Mouse (Mus musculus): ENCODE measurements around the gene Rbfox1.

DNA sequence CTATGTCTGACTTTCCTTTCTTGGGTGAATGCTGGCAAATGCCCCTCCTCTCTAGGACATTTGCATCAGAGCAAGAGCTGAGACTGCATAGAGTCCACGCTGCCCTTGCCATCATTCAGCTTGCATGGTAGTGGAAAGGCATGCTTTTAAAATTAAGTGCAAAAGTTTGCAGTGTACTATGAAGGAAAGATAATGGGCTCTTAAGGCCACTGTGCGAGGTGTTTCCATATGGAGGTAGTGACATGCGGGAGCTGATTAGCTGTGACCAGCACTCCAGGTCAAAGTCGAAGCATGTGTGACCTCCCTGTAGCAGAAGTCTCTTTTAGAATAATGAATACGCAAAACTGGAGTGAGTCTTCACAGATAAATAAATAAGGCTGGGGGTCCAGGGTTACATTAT, 284.2 kb downstream of the Rbfox1 start:
- no peak for TF ChIP-seq CTCF (IDR thresholded peaks at IDR 0.05; ENCODE audit: low read depth)
- TF ChIP-seq EP300 (optimal IDR thresholded peaks at IDR 0.05), result no peak
